Mouse (Mus musculus): ENCODE results near the gene Asb2. TPM values are rescaled to one million over a fixed set of nuclear protein-coding genes. Genes with fewer than 3 reads are reported as not detected.

Asb2 gene
- total and polyA plus RNA-seq, 2 experiments from 2014 or later: 1.5 to 1.6 TPM

GRCm38 (mm10) chr12:103273732-103274131, 82.1 kb downstream of the Asb2 start:
- Histone ChIP-seq H3K27me3 (ENCODE audit: insufficient read depth, low read length) (no peaks in the 10 kb centered on the region), H3K4me1 (ENCODE audit: insufficient read depth) (no peaks in the 10 kb centered on the region), H3K4me2 (ENCODE audit: low read depth) (no peak overlapping the region), H3K9ac (no peak overlapping the region), H3K9me3 (ENCODE audit: low read length) (peaks cover 9% of the 10 kb centered on the region; the same call in 1 of the 2 replicates), H3K36me3 (ENCODE audit: insufficient read depth) (no peaks in the 10 kb centered on the region), H3K4me3 (ENCODE audit: low read depth, low read length) (no peak overlapping the region), H3K27ac (ENCODE audit: low read depth, low read length) (no peak overlapping the region)
- ATAC-seq (no peak), DNase-seq (no peak)
- 87% methylated on average over 2 of the region's 2 CpGs for WGBS
- no peak for TF ChIP-seq CTCF (IDR thresholded peaks at IDR 0.05; ENCODE audit: low read depth)

- ATAC-seq (no peak), DNase-seq (no peak)
- H3K36me3 ChIP-seq (ENCODE audit: insufficient read depth): no peaks in the 10 kb centered on the region
- no peaks in the 10 kb centered on the region for H3K27me3 ChIP-seq (ENCODE audit: insufficient read depth, low read length)
- 59% methylated on average over 6 of the region's 6 CpGs for WGBS
- H3K4me3 ChIP-seq (ENCODE audit: low read depth, low read length): no peak overlapping the region
- TF ChIP-seq CTCF (IDR thresholded peaks at IDR 0.05; ENCODE audit: low read depth): no peak
- H3K9me3 ChIP-seq (ENCODE audit: low read length): peaks cover 5% of the 10 kb centered on the region; the same call in 1 of the 2 replicates
- no peak overlapping the region for H3K27ac ChIP-seq (ENCODE audit: low read depth, low read length)
- no peaks in the 10 kb centered on the region for H3K4me1 ChIP-seq (ENCODE audit: insufficient read depth)
- no peak overlapping the region for H3K9ac ChIP-seq
- H3K4me2 ChIP-seq (ENCODE audit: low read depth): no peak overlapping the region
These were observed 82.8 kb downstream of the Asb2 start for GRCm38 (mm10) chr12:103273051-103273450.

GRCm38 (mm10) chr12:103272176-103272575, 83.6 kb downstream of the Asb2 start:
- H3K4me2 ChIP-seq (ENCODE audit: low read depth): no peak overlapping the region
- ATAC-seq (no peak), DNase-seq (no peak)
- WGBS: 91% methylated on average over 3 of the region's 3 CpGs
- H3K4me1 ChIP-seq (ENCODE audit: insufficient read depth): no peaks in the 10 kb centered on the region
- H3K36me3 ChIP-seq (ENCODE audit: insufficient read depth): no peaks in the 10 kb centered on the region
- TF ChIP-seq CTCF (IDR thresholded peaks at IDR 0.05; ENCODE audit: low read depth): no peak
- H3K27me3 ChIP-seq (ENCODE audit: insufficient read depth, low read length): no peaks in the 10 kb centered on the region
- H3K27ac ChIP-seq (ENCODE audit: low read depth, low read length): no peak overlapping the region
- no peaks in the 10 kb centered on the region for H3K9me3 ChIP-seq (ENCODE audit: low read length)
- H3K4me3 ChIP-seq (ENCODE audit: low read depth, low read length): no peak overlapping the region
- H3K9ac ChIP-seq: no peak overlapping the region

Other genes with a start within 250 kb of the Asb2 start
- 0.67 and 1.5 TPM in 2 replicates for gene Prima1, start 113.9 kb downstream of the Asb2 start, total RNA-seq (2014; rRNA removed)
- gene Prima1, start 113.9 kb downstream of the Asb2 start, polyA plus RNA-seq (2015; fragmentation: Nextera tagmentation; extraction: Ambion mirVana): 0.69 and 0.72 TPM in 2 replicates
- 10.0 and 10.7 TPM in 2 replicates for gene Fam181a, start 45.0 kb downstream of the Asb2 start, total RNA-seq (2014; rRNA removed)
- 6.9 and 9.1 TPM in 2 replicates for gene Fam181a, start 45.0 kb downstream of the Asb2 start, polyA plus RNA-seq (2015; fragmentation: Nextera tagmentation; extraction: Ambion mirVana)
- 22.2 and 26.5 TPM in 2 replicates for gene Otub2, start 32.7 kb upstream of the Asb2 start, total RNA-seq (2014; rRNA removed)
- gene Otub2, start 32.7 kb upstream of the Asb2 start, polyA plus RNA-seq (2015; fragmentation: Nextera tagmentation; extraction: Ambion mirVana): 18.9 and 21.3 TPM in 2 replicates
- 5.1 and 11.8 TPM in 2 replicates for gene 9330161L09Rik, start 51.8 kb upstream of the Asb2 start, total RNA-seq (2014; rRNA removed)
- gene 9330161L09Rik, start 51.8 kb upstream of the Asb2 start, polyA plus RNA-seq (2015; fragmentation: Nextera tagmentation; extraction: Ambion mirVana): 0.82 and 1.3 TPM in 2 replicates
- 140 and 175 TPM in 2 replicates for gene Ddx24, start 69.8 kb upstream of the Asb2 start, total RNA-seq (2014; rRNA removed)
- gene Ddx24, start 69.8 kb upstream of the Asb2 start, polyA plus RNA-seq (2015; fragmentation: Nextera tagmentation; extraction: Ambion mirVana): 169 and 173 TPM in 2 replicates
- 13.2 and 19.1 TPM in 2 replicates for gene Ifi27, start 78.2 kb upstream of the Asb2 start, total RNA-seq (2014; rRNA removed)
- 22.1 and 26.5 TPM in 2 replicates for gene Ifi27, start 78.2 kb upstream of the Asb2 start, polyA plus RNA-seq (2015; fragmentation: Nextera tagmentation; extraction: Ambion mirVana)
- 7.8 and 9.4 TPM in 2 replicates for gene Ifi27l2a, start 87.7 kb upstream of the Asb2 start, total RNA-seq (2014; rRNA removed)
- 10.2 and 16.4 TPM in 2 replicates for gene Ifi27l2a, start 87.7 kb upstream of the Asb2 start, polyA plus RNA-seq (2015; fragmentation: Nextera tagmentation; extraction: Ambion mirVana)
- gene Ifi27l2b, start 101.2 kb upstream of the Asb2 start, total RNA-seq (2014; rRNA removed): not detected in 2 replicates
- not detected in 2 replicates for gene Ifi27l2b, start 101.2 kb upstream of the Asb2 start, polyA plus RNA-seq (2015; fragmentation: Nextera tagmentation; extraction: Ambion mirVana)
- 9.9 and 12.4 TPM in 2 replicates for gene Ppp4r4, start 176.3 kb upstream of the Asb2 start, total RNA-seq (2014; rRNA removed)
- gene Ppp4r4, start 176.3 kb upstream of the Asb2 start, polyA plus RNA-seq (2015; fragmentation: Nextera tagmentation; extraction: Ambion mirVana): 1.6 and 3.4 TPM in 2 replicates

Data from forebrain, postnatal 0 days (tissue).